Mouse (Mus musculus) thymus, adult 2 months (tissue): ENCODE measurements around the gene Klhdc2.

ENCODE experiments used
- CTCF ChIP-seq: fragments of 200-500 bp; IDR thresholded peaks from 2 replicates; pipeline ENCODE4 v1.5.1; 2012; ENCODE audit warnings: mild to moderate bottlenecking, control low read depth, low read length, moderate library complexity, borderline replicate concordance; ENCODE audit not compliant: control insufficient read depth, poor library complexity, insufficient read depth; ENCODE audit errors: extremely low read depth
- POLR2A ChIP-seq: fragments of 200-500 bp; IDR thresholded peaks from 2 replicates; pipeline ENCODE4 v1.6.1; 2012; ENCODE audit warnings: mild to moderate bottlenecking, low read length, control low read depth, moderate library complexity; ENCODE audit not compliant: control insufficient read depth, poor library complexity, insufficient read depth; ENCODE audit errors: extremely low read depth

DNA sequence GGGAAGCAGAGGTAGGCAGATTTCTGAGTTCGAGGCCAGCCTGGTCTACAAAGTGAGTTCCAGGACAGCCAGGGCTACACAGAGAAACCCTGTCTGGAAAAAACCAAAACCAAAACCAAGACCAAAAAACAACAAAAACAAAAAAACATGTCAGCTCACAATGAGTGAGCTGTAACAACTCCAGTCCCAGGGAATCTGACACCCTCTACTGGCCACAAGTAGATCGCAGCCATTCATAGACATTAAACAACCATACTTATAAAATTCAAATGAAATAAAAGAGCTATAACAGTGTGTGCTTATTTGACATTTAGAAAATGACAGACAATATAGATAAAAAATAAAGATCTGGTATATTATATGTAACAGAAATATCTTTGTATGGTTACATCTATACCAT, 37.1 kb downstream of the Klhdc2 start:
- TF ChIP-seq POLR2A (no peak), CTCF (no peak)
